Mouse (Mus musculus) layer of hippocampus, postnatal 25 days (tissue): Measurements from ENCODE around the gene Cryab. TPM values are rescaled to one million over a fixed set of nuclear protein-coding genes. Genes with fewer than 3 reads are reported as not detected.

ENCODE experiments used
- DNase-seq, 2 experiments: peaks; one replicate each; pipeline ENCODE4 v3.0.0; 2022; ENCODE audit warnings: mixed read lengths in 2 of 2, low spot score in 1 of 2; ENCODE audit errors: extremely low spot score in 1 of 2
- total RNA-seq, 2 experiments: library from RNA; stranded (reverse); gene quantifications; 2 replicates each; pipeline ENCODE4 v1.2.3; 2021

The Cryab gene
- total RNA-seq, 2 experiments from 2014 or later = 125 to 157 TPM

DNA sequence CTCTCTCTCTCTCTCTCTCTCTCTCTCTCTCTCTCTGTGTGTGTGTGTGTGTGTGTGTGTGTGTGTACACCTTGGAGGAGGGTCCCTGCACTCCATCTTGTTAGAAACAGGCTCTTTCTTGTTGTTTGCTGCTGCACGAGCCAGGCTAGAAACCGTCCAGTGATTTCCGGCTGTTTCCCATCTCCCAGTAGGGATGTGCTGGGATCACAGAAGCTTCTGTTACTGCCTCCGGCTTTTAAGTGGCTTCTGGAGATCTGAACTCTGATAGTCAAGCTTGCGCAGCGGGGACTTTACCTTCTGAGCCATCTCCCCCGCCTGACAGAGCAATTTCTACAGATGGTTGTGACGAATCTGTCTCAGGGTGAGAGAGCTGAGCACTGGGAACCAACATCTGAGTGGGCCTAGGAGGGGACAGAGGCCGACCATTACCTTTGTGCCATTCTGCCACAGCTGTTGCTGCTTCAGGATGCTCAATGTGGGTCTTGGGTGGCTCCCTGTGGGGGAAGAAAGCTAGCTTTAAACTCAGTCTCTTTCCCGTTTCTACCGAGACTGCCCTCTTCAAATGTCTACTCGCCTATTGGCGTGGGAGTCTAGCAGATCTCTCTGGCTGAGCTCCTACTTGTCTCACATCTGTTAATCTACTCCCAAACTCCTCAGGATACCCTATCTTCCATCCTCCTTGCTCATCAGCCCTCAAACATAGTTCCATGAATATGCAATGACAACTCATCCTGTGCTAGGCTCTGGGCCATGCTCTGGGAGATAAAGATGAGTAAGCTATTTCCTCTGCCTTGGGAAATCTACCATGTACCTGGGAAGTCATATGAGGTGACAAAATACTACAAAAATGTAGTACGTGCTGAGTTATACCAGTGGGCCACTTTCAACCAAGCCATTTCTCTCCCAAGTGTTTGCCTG is 10.0 kb upstream of the Cryab start:
- DNase-seq = no peak

GRCm38 (mm10) chr9:50742261-50742660 is 8.9 kb upstream of the Cryab start:
- DNase-seq = no peak

DNA sequence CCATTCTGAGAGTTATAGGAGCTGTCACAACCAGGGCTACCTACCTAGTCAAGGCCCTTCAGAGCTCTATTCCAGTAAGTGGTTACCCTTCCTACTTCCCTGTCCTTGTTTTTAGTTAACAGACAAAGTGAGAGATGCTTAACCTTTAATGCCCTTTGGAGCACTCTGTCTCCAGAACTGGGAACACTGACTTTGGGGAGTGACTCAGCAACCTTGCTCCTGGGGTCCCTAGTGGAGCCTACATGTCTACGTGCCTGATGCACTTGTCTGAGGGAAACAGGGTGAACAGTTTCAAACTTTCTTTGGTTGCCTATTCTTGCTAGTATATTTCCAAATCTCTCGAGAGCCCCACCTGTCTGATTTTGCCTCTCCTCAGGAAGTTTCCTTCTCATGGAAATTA is 8.4 kb upstream of the Cryab start:
- no peak for DNase-seq

- no peak for DNase-seq
Measured at GRCm38 (mm10) chr9:50745806-50746205, 5.3 kb upstream of the Cryab start.

GRCm38 (mm10) chr9:50746214-50746677 is 4.9 kb upstream of the Cryab start, which contains the start of gene 2310030G06Rik:
Gene 2310030G06Rik, minus strand, starts transcription at chr9:50746536.
- no peak for DNase-seq

- DNase-seq = no peak
Measured at GRCm38 (mm10) chr9:50750706-50751105, 419 bp upstream of the Cryab start.

DNA sequence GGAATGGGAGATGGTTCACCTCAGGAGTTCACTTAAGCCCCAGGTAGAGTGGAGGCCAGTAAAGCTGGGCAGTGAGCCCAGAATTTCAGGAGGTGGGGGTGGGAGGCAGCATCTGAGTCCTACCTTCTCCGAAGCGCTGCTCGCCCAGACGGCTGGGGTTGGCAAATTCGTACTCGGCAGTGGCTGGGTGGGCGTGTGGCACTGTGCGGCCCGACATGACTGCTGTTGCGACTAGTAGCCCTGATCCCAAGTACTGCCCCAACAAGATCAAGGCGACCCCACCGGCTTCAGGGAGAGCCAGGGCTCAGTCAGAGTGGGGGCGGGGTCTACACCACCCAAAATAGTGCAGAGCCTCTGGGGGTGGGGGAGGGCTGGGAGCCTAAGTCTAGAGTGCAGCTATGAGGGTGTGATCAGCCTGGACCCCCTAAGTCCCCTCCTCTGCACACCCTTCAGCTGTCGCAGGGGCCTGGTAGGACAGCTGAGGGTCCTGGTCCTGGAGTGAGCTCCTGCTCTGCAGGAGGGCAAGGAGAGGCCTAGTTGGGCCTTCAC is 1.0 kb downstream of the Cryab start, which contains the start of gene Hspb2:
Gene Hspb2, minus strand, starts transcription at position 301 of the 549 bp plus-strand sequence.
- no peak for DNase-seq

- DNase-seq = peak in 1 of 2 experiments; percentile 44
Measured at GRCm38 (mm10) chr9:50752784-50753615, 1.9 kb downstream of the Cryab start.

DNA sequence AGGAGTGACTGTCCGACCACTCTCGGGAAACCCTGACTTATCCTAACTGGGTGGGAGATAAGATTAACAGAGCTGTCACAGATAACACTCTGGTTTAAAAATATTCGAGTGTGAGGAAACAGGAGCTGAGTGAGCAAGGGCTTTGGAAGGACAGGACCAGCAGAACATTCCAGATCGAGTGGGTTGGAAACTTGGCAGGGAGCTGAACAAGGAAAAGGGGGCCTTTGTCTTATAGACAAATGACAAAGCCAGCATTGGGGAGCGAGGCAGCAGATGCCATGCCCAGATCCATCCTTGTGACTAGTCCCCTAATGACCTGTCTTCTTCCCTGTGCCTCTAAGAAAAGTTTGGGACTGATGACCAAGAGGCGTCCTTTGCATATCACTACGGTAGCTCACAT is 2.8 kb downstream of the Cryab start:
- no peak for DNase-seq

DNA sequence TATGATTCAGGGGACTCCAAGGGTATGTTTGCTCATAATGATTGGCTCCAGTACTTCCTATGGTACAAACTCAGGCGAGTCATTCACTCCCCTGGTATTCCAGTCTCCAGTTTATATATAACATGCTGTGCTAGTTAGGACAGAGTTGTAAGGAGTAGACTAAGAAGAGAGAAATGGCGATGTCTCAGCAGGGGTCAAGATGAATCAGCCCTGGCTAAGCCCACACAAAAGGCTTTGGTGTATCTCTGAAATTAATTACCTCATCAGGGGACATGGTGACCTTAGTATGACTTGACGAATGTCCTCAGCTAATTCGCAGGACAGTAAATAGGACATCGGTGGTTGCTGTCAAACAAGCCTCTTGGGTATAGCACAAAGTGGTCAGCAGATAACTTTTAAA is 5.6 kb downstream of the Cryab start:
- no peak for DNase-seq

DNA sequence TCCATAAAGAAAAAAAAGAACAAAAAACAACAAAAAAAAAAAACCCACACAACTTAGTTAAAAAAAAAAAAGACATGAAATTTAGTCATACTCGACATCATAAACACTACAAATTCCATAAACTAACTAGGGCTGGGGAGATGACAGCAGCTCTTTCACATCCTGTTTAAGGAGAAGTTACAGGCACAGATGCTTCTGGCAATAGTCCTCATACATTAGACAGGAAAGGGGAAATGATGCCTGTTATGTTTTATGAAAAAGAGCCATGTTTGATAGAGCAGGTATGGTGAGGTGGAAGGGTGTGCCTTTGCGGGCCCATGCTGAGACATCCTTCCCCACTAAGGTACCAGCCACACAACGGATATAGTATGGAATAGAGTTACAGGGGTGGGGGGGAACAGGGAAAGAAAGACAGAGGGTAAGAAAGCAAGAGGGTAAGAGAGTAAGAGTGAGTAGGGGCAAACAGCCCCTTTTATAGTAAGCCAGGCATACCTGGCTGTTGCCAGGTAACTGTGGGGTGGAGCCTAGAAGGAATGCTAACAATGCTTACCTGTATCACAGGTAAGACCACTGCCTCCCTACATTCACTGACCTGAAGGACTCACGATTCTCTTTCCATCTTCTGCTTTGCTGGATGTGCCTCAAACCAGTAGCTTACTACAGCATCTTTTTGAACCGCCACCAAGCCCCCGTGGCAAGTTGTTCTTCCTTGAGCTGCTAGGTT is 10.6 kb downstream of the Cryab start:
- no peak for DNase-seq

GRCm38 (mm10) chr9:50763331-50763730 is 12.2 kb downstream of the Cryab start:
- DNase-seq = peak in 1 of 2 experiments; percentile 34

- no peak for DNase-seq
Measured at GRCm38 (mm10) chr9:50767531-50768106, 16.5 kb downstream of the Cryab start.

- peak; percentile 97 to 99 for DNase-seq
Measured at GRCm38 (mm10) chr9:50768107-50769002, 17.2 kb downstream of the Cryab start, which contains the start of gene Fdxacb1. Gene Fdxacb1, plus strand, starts transcription at chr9:50768236.

GRCm38 (mm10) chr9:50770011-50770410 is 18.9 kb downstream of the Cryab start:
- no peak for DNase-seq

DNA sequence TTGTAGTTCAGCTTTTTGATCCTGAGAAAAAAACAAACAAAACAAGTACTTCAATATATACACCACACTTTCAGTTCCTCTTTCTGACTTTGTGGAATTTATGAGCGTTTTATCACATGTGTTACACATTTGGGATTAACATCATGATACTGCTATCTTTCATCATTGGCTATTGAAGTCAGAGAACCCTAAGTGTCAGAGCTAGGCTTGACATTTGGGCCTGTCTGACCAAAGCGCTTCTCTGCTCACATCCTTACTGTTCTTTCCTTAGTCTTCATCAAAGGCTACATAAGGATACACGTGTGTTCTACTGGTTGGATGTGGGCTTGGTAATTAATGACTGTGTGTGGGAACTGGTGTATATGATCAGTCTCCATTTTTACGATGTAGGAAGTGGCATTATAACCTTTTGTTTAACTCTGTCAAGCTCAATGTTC is 22.9 kb downstream of the Cryab start:
- no peak for DNase-seq

DNA sequence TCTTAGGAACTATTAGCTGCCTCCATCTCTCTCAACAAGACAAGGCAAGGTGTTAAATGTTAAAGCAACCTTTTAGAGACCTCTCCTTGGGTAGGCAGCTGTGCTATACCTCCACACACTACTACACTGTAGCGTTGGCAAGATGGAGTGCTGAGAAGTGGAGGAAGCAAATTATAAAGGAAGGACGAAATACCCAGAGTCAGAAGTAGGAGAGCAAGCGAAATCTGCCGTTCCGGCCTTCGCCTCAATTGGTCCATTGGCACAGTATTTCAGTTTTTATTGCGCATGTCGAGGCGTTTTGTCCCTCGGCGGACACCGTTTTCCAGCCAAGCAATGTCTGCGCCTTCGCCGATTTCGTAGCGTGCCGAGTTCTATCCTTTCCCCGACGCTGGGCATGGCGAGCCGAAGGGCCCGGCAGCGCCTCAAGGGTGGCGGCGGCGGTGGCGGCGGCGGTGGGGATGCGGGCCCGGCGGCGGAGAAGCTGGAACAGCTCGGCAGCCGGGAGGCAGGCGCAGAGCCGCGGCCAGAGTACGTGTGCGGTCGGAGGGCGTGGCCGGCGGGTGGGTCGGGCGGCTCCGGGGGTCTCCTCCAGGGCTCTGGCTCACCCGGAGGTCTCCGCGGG is 24.0 kb downstream of the Cryab start, which contains the start of the genes Alg9 and 1110032A03Rik:
Gene Alg9, plus strand, starts transcription at position 29 of the 622 bp plus-strand sequence.
Gene 1110032A03Rik, minus strand, starts transcription at position 530 of the 622 bp plus-strand sequence.
- peak; percentile 86 to 93 for DNase-seq

- no peak for DNase-seq
Measured at GRCm38 (mm10) chr9:50775662-50776126, 24.6 kb downstream of the Cryab start.
